Mouse (Mus musculus) urinary bladder, postnatal 14 days (tissue): ENCODE measurements around the gene Dsn1.

Experiments used
- DNase-seq: peaks from one replicate; pipeline ENCODE4 v3.0.0; 2021; ENCODE audit warnings: low spot score

Gene Dsn1

DNA sequence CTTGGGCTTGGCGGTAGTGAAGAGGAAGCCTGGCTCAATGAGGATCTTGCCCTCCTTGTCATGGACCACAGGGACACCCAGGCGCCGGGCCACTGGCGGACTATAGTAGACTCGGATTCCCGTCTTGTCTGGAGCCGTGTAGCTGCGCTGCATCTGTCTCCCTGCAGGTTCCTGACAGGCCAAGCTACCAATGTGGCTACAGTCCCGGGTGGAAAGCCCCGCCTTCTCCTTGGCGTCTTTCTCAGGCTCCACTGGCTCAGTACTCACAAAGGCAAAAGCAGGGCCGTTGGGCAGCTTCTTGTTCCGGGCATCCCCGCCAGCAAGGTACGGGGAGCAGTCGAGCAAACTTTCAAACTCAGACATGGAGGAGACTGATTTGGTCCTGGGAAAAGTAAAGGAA lies 14.2 kb upstream of the Dsn1 start:
- no peak for DNase-seq

DNA sequence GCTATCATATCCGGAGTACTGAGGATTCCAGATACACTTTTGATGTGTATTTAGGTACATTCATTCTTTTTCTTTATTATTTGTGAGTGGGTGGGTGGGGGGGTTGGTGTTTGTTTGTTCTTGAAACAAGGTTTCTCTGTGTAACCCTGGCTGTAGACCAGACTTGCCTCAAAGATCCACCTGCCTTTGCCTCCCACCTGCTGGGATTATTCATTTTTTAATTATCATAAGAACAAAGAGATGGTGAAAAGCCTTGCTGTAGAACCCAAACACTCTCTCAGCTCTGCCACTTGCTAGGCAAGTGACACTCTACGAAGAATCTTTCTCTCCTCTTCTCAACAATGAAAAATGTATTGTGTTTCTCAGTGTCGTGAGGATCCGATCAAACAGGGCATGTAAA lies 12.3 kb upstream of the Dsn1 start:
- no peak for DNase-seq

- DNase-seq = no peak
Measured at GRCm38 (mm10) chr2:157016529-157017270, 9.7 kb upstream of the Dsn1 start.

- no peak for DNase-seq
Measured at GRCm38 (mm10) chr2:157012341-157012740, 5.4 kb upstream of the Dsn1 start.

DNA sequence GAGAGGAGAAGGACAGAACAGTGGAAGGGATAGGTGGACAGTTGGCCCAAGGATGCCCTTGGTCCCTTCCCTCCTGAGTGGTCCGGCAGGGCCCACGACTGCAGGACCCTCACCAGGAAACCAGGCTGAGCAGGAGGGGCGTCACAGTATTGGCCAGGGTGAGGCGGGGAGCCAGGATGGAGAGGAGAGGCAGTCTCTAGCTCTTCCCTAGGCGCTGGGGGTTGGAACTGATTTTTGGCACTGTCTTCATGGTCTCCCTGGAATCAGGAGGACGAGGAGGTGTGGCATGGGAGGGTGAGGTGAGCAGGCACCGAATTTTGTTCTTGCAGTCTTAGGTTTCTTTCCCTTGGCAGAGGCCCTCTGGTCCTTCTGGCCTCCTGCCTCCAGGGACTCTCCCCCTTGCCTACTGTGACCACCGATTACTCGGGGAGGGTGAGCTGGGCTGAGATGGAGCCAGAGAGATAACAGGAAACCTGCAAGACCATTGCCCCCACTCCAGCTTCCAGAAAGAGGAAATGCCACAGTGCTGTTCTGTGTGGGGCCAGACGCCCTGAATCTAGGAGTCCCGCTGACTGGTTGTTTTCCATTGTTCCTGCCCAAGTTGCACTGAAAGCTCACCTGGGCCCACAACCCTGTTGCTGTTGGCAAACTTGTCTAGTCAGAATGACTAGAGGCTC lies 3.8 kb upstream of the Dsn1 start:
- DNase-seq = no peak

DNA sequence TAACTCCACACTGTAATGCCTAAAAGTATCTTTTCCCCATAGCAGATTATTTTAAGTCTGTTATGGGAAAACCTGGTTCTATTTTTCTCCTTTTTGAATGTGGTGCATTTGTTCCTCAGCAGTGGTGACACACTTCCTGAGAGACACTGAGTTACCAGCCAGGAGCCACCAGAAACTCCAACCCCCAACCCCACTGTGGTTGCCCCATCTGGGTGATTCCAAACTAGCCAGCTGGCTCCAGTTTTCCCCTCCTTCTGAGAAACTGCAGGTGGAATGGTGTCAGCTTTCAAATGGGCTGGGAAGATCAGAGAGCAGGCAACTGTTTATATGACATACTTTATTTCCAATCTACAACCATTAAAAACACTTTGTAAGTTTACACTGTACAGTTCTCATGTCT lies 3.2 kb upstream of the Dsn1 start:
- no peak for DNase-seq

GRCm38 (mm10) chr2:157008509-157008908 lies 1.6 kb upstream of the Dsn1 start:
- no peak for DNase-seq

DNA sequence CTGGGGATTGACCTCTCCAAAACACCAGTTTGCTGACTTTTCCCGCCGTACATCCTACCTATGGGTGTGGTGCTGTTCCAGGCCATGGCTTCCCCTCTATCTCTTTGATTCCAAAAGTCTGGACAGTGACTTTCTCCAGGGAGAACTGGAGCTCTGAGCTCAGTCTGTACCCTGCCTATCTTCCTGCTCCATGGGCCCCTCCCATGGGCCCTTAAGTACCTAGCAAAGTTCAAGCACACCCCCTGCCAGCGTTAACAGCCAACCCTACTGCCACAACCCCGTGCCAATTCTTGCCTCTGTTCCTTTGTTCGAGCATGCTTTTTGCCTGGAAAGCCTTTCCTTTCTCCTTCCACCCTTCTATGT lies 261 bp upstream of the Dsn1 start:
- no peak for DNase-seq

GRCm38 (mm10) chr2:157002321-157002720 lies 4.6 kb downstream of the Dsn1 start:
- DNase-seq = no peak

- no peak for DNase-seq
Measured at GRCm38 (mm10) chr2:156998263-156998662, 8.7 kb downstream of the Dsn1 start.

GRCm38 (mm10) chr2:156996576-156996975 lies 10.4 kb downstream of the Dsn1 start:
- DNase-seq = no peak

- DNase-seq = peak; percentile 96
Measured at GRCm38 (mm10) chr2:156991470-156992319, 15.3 kb downstream of the Dsn1 start, which contains the start of gene Ndrg3. Gene Ndrg3, minus strand, starts transcription at chr2:156992056.

GRCm38 (mm10) chr2:156990727-156991431 lies 16.1 kb downstream of the Dsn1 start:
- DNase-seq = peak; percentile 20

GRCm38 (mm10) chr2:156987316-156987715 lies 19.6 kb downstream of the Dsn1 start:
- DNase-seq = no peak

GRCm38 (mm10) chr2:156982864-156983263 lies 24.1 kb downstream of the Dsn1 start:
- no peak for DNase-seq

DNA sequence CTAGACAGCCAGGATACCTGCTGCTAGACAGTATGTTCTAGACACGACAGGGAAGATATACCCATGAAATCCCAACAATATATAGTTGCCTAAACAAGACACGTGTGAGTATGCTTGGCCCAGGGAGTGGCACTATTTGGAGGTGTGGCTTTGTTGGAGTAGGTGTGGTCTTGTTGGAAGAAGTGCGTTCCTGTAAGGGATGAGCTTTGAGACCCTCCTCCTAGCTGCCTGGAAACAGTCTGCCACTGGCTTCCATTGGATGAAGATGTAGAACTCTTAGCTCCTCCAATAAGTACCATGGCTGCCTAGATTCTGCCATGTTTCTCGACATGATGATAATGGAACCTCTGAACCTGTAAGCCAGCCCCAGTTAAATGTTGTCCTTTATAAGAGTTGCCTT lies 25.7 kb downstream of the Dsn1 start:
- DNase-seq = no peak

GRCm38 (mm10) chr2:156980059-156980458 lies 26.9 kb downstream of the Dsn1 start:
- DNase-seq = no peak

- no peak for DNase-seq
Measured at GRCm38 (mm10) chr2:156976711-156977110, 30.2 kb downstream of the Dsn1 start.

- DNase-seq = no peak
Measured at GRCm38 (mm10) chr2:156974967-156975366, 32.0 kb downstream of the Dsn1 start.

DNA sequence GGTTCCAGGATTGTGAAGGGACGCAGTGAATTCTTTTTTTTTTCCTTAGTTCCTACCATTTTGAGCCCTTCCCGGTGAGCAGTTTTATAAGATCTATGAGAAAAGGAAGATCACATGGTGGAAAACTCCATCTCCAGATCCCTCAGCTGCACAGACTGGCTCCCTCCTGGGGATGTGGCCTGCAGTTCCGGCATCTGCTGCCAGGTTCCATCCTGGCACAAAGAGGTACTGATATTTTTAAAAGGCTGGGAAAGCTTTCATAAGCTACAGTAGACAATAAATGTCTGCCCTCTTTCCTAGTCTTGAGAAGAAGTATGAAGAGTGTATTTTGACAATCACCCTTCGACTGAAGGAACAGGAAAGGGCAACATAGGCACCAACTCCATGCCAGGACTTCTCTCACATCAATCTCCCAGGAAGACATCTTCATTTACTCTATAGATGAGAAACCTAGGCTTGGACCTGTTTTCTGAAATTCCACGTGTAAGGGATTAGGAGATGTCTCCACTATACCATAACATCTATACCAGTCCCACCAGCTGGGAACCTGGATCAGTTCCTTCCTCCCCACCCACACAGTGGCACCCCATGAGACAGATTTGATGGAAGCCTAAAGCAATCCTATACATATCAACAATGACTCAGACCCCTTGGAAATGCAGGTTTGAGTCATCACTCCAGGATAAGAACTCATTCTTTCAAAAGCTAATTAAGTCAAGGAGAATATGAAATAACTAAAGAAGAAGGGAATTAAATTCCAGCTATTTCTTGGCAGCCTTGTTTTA lies 33.4 kb downstream of the Dsn1 start:
- DNase-seq = no peak

DNA sequence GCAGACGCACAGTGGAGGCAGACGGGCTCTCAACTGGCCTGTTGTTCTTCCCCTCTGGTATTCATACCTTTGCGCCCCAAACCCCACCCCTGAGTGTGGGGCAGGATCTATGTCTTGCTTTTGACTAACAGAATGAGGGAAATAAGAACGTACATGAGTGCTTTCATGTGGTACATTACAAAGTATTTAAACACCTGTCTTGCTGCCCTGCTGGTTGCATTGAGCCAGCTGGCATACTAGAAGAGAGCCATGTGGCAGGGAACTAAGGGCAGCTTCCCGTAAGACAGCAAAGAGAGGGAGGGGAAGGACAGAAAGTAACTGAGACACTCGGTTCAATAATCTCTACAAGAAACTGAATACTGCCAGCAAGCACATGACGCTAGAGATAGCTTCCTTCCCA lies 36.7 kb downstream of the Dsn1 start:
- DNase-seq = no peak
